Mouse (Mus musculus): ENCODE measurements at regions not wholly inside any gene's neighbourhood (a gene's known extent, or its start where the extent isn't known, plus 50 kb on each side); places are given as distances from the start of the nearest gene placed in this dataset.
A peak's percentile ranks its signal among the peaks of the same experiment; 100 is the strongest.

GRCm38 (mm10) chr3:150050916-150051315 lies 1060.6 kb upstream of the Adgrl2 start:
- DNase-seq: peak; percentile 74

GRCm38 (mm10) chr3:150049876-150050830 lies 1059.8 kb upstream of the Adgrl2 start:
- peak; percentile 67 for DNase-seq
